Mouse (Mus musculus) splenic B cell, adult 2 months (primary cell): ENCODE measurements around the gene Tinagl1.

ENCODE experiments used
- DNase-seq: peaks from one replicate; pipeline ENCODE4 v3.0.0-alpha.2; 2011; ENCODE audit warnings: low read depth, low spot score
- H3K27me3 ChIP-seq: 2 replicates; pipeline ENCODE4 v1.6.1; 2012; ENCODE audit warnings: mild to moderate bottlenecking, low read length, moderate library complexity, mixed read lengths; ENCODE audit not compliant: control insufficient read depth, poor library complexity, insufficient read depth, severe bottlenecking
- H3K36me3 ChIP-seq: 2 replicates; pipeline ENCODE4 v1.6.1; 2012; ENCODE audit warnings: mild to moderate bottlenecking, low read length, moderate library complexity, mixed read lengths; ENCODE audit not compliant: control insufficient read depth, poor library complexity, insufficient read depth, severe bottlenecking

The Tinagl1 gene

GRCm38 (mm10) chr4:130186891-130187290, 12.0 kb upstream of the Tinagl1 start:
- Histone ChIP-seq H3K36me3 (no peaks in the 10 kb centered on the region), H3K27me3 (0 out of 2 replicates have a peak, but pooled peaks cover 2% of the 10 kb centered on the region)
- no peak for DNase-seq

- no peaks in the 10 kb centered on the region for H3K36me3 ChIP-seq
- DNase-seq: no peak
- H3K27me3 ChIP-seq: 0 out of 2 replicates have a peak, but pooled peaks cover 2% of the 10 kb centered on the region
Observed at GRCm38 (mm10) chr4:130186450-130186849, 11.5 kb upstream of the Tinagl1 start.

GRCm38 (mm10) chr4:130183879-130184278, 9.0 kb upstream of the Tinagl1 start:
- DNase-seq: no peak
- Histone ChIP-seq H3K36me3 (no peaks in the 10 kb centered on the region), H3K27me3 (0 out of 2 replicates have a peak, but pooled peaks cover 2% of the 10 kb centered on the region)

- Histone ChIP-seq H3K27me3 (0 out of 2 replicates have a peak, but pooled peaks cover 2% of the 10 kb centered on the region), H3K36me3 (no peaks in the 10 kb centered on the region)
- DNase-seq: no peak
Observed at GRCm38 (mm10) chr4:130183023-130183422, 8.1 kb upstream of the Tinagl1 start.

DNA sequence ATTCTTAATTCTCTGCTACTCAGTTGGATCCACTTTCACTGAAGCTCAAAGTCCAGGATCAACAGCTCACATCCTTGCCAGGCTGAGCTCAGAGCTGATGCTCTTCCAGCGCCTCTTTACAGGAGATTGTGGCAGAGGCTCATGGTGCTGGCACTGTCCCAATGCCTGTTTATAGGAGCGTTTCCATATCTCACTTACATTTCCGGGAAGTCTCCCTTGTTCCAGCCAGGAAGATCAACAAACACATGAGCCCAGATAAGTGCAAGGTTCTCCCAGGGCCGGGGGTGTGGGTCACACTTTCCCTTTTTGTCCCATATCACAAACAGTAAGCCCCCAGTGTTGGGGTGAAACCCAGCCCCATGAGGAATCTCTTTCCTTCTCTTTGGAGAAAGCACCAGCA, 7.0 kb upstream of the Tinagl1 start:
- Histone ChIP-seq H3K27me3 (0 out of 2 replicates have a peak, but pooled peaks cover 2% of the 10 kb centered on the region), H3K36me3 (no peaks in the 10 kb centered on the region)
- DNase-seq: no peak

DNA sequence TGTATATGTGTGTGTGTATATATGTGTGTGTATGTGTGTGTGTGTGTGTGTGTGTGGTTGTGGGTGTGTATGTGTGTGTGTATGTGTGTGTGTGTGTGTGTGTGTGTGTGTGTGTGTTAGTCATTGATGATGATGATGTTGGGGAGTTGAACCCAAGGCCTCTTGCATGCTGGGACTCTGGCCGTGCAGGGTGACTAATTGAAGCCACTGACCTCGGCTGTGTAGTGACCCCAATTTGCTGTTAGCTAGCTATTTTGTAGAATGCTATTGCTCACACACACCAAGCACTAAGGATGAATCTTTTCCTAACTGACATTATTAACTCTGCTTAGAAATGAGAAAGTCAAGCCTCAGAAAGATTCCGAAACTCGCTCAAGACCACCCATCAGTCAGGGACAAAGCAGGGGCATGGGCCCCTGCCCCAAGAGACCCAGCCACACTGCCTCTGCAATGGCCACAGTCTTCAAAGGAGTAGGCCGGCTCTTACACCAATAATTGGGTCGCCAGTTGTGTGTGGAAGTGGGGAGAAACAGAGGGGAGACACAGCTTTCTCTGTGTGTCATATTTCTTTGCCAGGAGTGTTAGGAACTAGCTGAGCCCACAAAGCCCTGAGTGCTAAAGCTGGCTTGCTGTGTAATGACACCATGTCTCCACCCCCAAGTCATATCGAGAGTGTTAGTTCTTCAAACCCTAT, 6.1 kb upstream of the Tinagl1 start:
- H3K36me3 ChIP-seq: no peaks in the 10 kb centered on the region
- no peaks in the 10 kb centered on the region for H3K27me3 ChIP-seq
- DNase-seq: no peak

DNA sequence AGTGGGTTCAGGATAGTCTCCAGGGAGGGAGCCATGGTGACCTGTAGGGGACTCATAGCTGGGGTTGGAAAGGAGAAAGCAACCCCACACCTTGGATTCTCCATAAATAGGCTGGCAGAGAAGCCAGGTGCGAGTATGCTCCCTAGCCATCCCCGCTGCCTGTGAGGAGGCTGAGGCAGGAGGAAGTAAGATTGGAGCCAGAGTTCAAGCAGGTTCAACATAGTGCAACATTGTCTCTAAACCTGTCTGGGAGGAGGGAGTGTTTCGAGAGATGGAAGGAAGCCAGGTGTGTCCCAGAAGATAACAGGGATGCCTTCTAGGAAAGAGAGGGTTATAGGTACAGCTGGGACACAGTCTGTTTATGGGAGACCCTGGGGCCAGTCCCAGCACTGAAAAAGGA, 5.0 kb upstream of the Tinagl1 start:
- no peak for DNase-seq
- H3K27me3 ChIP-seq: no peaks in the 10 kb centered on the region
- no peaks in the 10 kb centered on the region for H3K36me3 ChIP-seq

DNA sequence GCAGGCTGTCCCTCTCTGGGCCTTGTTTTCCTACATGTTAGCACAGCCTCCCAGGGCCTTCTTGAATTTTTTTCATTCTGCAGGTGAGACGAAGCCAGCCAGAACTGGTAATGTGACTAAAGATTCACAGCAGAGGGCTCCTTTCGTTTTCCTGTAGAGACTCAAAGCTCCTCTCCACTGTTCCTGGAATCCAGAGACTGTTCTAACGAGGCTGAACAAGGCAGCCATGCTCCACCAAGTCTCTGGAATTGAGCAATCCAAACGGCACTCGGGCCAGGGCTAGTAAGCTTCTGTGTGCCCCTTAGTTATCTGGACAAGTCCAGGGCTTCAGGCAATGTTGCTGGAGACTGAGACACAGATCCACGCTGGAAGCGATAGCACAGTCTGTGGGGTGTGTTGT, 2.6 kb upstream of the Tinagl1 start:
- no peaks in the 10 kb centered on the region for H3K27me3 ChIP-seq
- DNase-seq: no peak
- no peaks in the 10 kb centered on the region for H3K36me3 ChIP-seq

- no peak for DNase-seq
- H3K36me3 ChIP-seq: no peaks in the 10 kb centered on the region
- H3K27me3 ChIP-seq: no peaks in the 10 kb centered on the region
Observed at GRCm38 (mm10) chr4:130177087-130177486, 2.2 kb upstream of the Tinagl1 start.

- no peak for DNase-seq
- H3K36me3 ChIP-seq: no peaks in the 10 kb centered on the region
- no peaks in the 10 kb centered on the region for H3K27me3 ChIP-seq
Observed at GRCm38 (mm10) chr4:130176156-130176720, 1.3 kb upstream of the Tinagl1 start.

DNA sequence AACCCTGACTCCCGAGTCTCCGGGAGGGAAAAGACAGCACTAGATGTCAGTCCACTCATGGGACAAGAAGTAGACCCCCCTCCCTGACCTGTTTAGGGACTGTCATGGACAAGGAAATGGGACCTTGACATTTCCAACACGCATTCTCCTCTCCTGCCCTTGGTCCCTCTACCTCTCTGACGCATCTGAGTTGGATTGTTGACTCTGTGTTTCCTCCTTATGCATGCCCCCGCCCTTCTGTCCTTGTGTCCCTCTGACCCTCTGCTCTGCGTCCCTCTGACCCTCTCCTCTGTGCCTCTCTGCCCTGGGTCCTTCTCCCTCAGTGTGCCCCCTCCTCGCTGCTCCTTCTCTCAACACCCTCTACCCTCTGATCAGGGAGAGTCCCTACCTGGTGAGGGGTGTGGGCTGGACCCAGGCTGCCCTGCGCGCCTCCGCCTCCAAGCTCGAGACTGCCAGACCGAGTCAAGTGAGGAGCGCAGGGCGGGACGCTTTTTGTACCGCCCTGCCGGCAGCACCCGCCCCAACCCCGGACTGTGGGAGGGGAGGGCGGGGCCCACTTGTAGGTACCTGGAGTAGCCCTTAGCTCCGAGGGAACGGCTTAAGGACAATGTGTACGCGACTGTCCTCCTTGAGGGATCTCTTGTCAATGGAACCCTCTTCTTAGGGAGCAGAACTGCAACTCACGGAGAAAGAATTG, 439 bp downstream of the Tinagl1 start:
- Histone ChIP-seq H3K27me3 (no peaks in the 10 kb centered on the region), H3K36me3 (no peaks in the 10 kb centered on the region)
- DNase-seq: no peak

GRCm38 (mm10) chr4:130173911-130174311, 1.0 kb downstream of the Tinagl1 start:
- no peaks in the 10 kb centered on the region for H3K27me3 ChIP-seq
- H3K36me3 ChIP-seq: no peaks in the 10 kb centered on the region
- DNase-seq: no peak

DNA sequence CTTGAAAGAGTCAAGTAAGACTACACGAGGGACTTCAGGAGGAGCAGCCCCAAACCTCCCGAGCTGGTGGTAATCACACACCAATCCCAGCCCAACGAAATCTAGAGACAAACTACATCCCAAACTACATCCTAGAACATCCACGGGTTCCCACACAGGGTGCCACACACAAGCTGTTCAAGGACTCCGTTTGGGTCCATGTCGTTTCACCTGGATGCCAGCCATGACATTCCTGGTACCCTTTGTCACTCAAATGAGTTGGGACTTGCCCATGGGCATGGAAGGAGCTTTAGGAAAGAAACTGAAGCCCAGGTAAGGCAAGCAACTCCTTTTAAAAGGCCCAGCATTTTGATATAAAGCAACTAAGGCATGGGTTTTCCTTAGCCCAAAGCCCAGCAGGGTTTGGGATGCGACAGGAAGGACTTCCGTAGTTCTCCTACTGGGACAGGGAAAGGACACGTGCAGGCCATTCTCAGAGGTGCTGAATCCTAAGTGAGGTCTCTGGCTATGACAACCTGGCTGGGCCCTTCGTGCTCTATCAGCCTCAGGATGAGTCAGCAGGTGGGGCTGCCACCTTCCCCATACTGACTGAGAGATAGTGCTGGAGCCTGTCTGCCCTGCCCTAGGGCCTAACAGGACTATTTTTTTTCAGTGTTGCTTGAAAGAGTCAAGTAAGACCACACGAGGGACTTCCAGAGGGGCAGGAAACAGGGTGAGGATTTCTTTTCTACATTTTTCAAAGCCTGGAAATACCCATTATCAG, 1.7 kb downstream of the Tinagl1 start:
- H3K36me3 ChIP-seq: no peaks in the 10 kb centered on the region
- no peaks in the 10 kb centered on the region for H3K27me3 ChIP-seq
- no peak for DNase-seq

GRCm38 (mm10) chr4:130171951-130172765, 2.8 kb downstream of the Tinagl1 start:
- DNase-seq: no peak
- no peaks in the 10 kb centered on the region for H3K36me3 ChIP-seq
- no peaks in the 10 kb centered on the region for H3K27me3 ChIP-seq
